Comparison of ENCODE assay signal across 19 mouse cellular contexts in genomic region chr11:103638790-103639189, GRCm38 (mm10). TPM values are rescaled to one million over a fixed set of nuclear protein-coding genes. Genes with fewer than 3 reads are reported as not detected.
DNase-seq lines count a peak whose midpoint lies in the region; ATAC-seq and TF ChIP-seq lines count a peak whose summit lies in the region.
"Had no signal": no experiment of that assay in that cellular context is flagged by ENCODE, and none has a peak within 500 bp of the region (broad histone marks: within the 10 kb centered on the region; RNA-seq: fewer than 3 reads in every experiment).

Lyzl6 (minus strand) TSS chr11:103638890.

- H3K27ac ChIP-seq in forebrain, embryonic 12.5 days: no peak within 1 kb of the TSS
- H3K27ac ChIP-seq in forebrain, embryonic 10.5 days: no peak within 1 kb of the TSS
- H3K27ac ChIP-seq in neural tube, embryonic 11.5 days (ENCODE audit: low read depth, low read length): no peak within 1 kb of the TSS
- no peak within 1 kb of the TSS for H3K27ac ChIP-seq in hindbrain, postnatal 0 days
- no peak within 1 kb of the TSS for H3K27ac ChIP-seq in neural tube, embryonic 15.5 days (replicated peaks)

- no peak within 1 kb of the TSS for H3K4me3 ChIP-seq in forebrain, embryonic 12.5 days (replicated peaks)
- no peak within 1 kb of the TSS for H3K4me3 ChIP-seq in forebrain, embryonic 10.5 days
- H3K4me3 ChIP-seq in neural tube, embryonic 11.5 days (ENCODE audit: low read depth, low read length): no peak within 1 kb of the TSS
- no peak within 1 kb of the TSS for H3K4me3 ChIP-seq in hindbrain, postnatal 0 days (ENCODE audit: low read length)
- H3K4me3 ChIP-seq in neural tube, embryonic 15.5 days (replicated peaks): no peak within 1 kb of the TSS
- H3K4me3 ChIP-seq: erythroblast, embryonic 14.5 days had no signal

- no peak for ATAC-seq in forebrain, embryonic 12.5 days (ENCODE audit: low FRiP score)
- ATAC-seq in neural tube, embryonic 11.5 days (ENCODE audit: insufficient read depth, low FRiP score, low TSS enrichment): no peak
- no peak for ATAC-seq in hindbrain, postnatal 0 days
- no peak for ATAC-seq in neural tube, embryonic 15.5 days (ENCODE audit: low FRiP score)
- ATAC-seq: Patski had no signal

- H3K9me3 ChIP-seq in forebrain, embryonic 12.5 days: no peaks in the 10 kb centered on the region
- no peaks in the 10 kb centered on the region for H3K9me3 ChIP-seq in forebrain, embryonic 10.5 days
- H3K9me3 ChIP-seq in neural tube, embryonic 11.5 days (ENCODE audit: control insufficient read depth, low read length): no peaks in the 10 kb centered on the region
- H3K9me3 ChIP-seq in hindbrain, postnatal 0 days (ENCODE audit: low read length): no peaks in the 10 kb centered on the region
- no peaks in the 10 kb centered on the region for H3K9me3 ChIP-seq in neural tube, embryonic 15.5 days (replicated peaks)

- H3K36me3 ChIP-seq in forebrain, embryonic 12.5 days (replicated peaks): no peaks in the 10 kb centered on the region
- no peaks in the 10 kb centered on the region for H3K36me3 ChIP-seq in forebrain, embryonic 10.5 days (replicated peaks)
- H3K36me3 ChIP-seq in neural tube, embryonic 11.5 days (ENCODE audit: control insufficient read depth, insufficient read depth, low read length): no peaks in the 10 kb centered on the region
- no peaks in the 10 kb centered on the region for H3K36me3 ChIP-seq in hindbrain, postnatal 0 days (ENCODE audit: insufficient read depth, low read length)
- H3K36me3 ChIP-seq in neural tube, embryonic 15.5 days: no peaks in the 10 kb centered on the region

- H3K9ac ChIP-seq in forebrain, embryonic 12.5 days: no peak within 1 kb of the TSS
- no peak within 1 kb of the TSS for H3K9ac ChIP-seq in neural tube, embryonic 11.5 days (ENCODE audit: low read length)
- no peak within 1 kb of the TSS for H3K9ac ChIP-seq in hindbrain, postnatal 0 days (replicated peaks; ENCODE audit: low read length)
- H3K9ac ChIP-seq in neural tube, embryonic 15.5 days (replicated peaks): no peak within 1 kb of the TSS

- peaks cover 34% of the 10 kb centered on the region for H3K27me3 ChIP-seq in forebrain, embryonic 12.5 days
- H3K27me3 ChIP-seq in forebrain, embryonic 10.5 days (ENCODE audit: poor library complexity, severe bottlenecking): peaks cover 39% of the 10 kb centered on the region
- no peaks in the 10 kb centered on the region for H3K27me3 ChIP-seq in neural tube, embryonic 11.5 days (ENCODE audit: control insufficient read depth, insufficient read depth, low read length)
- H3K27me3 ChIP-seq in hindbrain, postnatal 0 days (ENCODE audit: insufficient read depth, low read length): 0 out of 2 replicates have a peak, but pooled peaks cover 6% of the 10 kb centered on the region
- H3K27me3 ChIP-seq in neural tube, embryonic 15.5 days (replicated peaks): peaks cover 16% of the 10 kb centered on the region

- no peak for DNase-seq in forebrain, embryonic 10.5 days (ENCODE audit: extremely low spot score, low spot score)
- no peak for DNase-seq in neural tube, embryonic 11.5 days (ENCODE audit: low spot score)
- DNase-seq in neural tube, embryonic 10.5 days (ENCODE audit: extremely low spot score, low spot score): no peak
- no peak for DNase-seq in hindbrain, postnatal 0 days (ENCODE audit: low spot score)
- DNase-seq in kidney, adult 18-20 months: no peak
- no peak for DNase-seq in spleen, postnatal 4 days (ENCODE audit: low spot score in 2 of 2)
- DNase-seq: kidney, adult 11 months had no signal

- no peaks in the 10 kb centered on the region for H3K4me1 ChIP-seq in forebrain, embryonic 12.5 days
- H3K4me1 ChIP-seq in forebrain, embryonic 10.5 days: no peaks in the 10 kb centered on the region
- no peaks in the 10 kb centered on the region for H3K4me1 ChIP-seq in neural tube, embryonic 11.5 days (ENCODE audit: control insufficient read depth, insufficient read depth, low read length)
- no peaks in the 10 kb centered on the region for H3K4me1 ChIP-seq in hindbrain, postnatal 0 days (ENCODE audit: insufficient read depth, low read length)
- no peaks in the 10 kb centered on the region for H3K4me1 ChIP-seq in neural tube, embryonic 15.5 days

- 74% methylated on average over 3 of the region's 3 CpGs for WGBS in forebrain, embryonic 12.5 days
- WGBS in forebrain, embryonic 10.5 days: 86% methylated on average over 3 of the region's 3 CpGs
- 84% methylated on average over 3 of the region's 3 CpGs for WGBS in neural tube, embryonic 11.5 days
- 81% methylated on average over 3 of the region's 3 CpGs for WGBS in hindbrain, postnatal 0 days
- 84% methylated on average over 3 of the region's 3 CpGs for WGBS in neural tube, embryonic 15.5 days

- no peak for TF ChIP-seq CTCF in hindbrain, postnatal 0 days (IDR thresholded peaks at IDR 0.05; ENCODE audit: low read depth)

- H3K4me2 ChIP-seq in forebrain, embryonic 12.5 days: 0 out of 2 replicates have a peak within 1 kb of the TSS, but pooled peaks have one; percentile 13
- H3K4me2 ChIP-seq in neural tube, embryonic 11.5 days (ENCODE audit: low read depth): 0 out of 2 replicates have a peak within 1 kb of the TSS, but pooled peaks have one; percentile 15
- H3K4me2 ChIP-seq in hindbrain, postnatal 0 days (ENCODE audit: low read depth, low read length): peak within 1 kb of the TSS; percentile 16; the same call in 1 of the 2 replicates
- H3K4me2 ChIP-seq in neural tube, embryonic 15.5 days: peak within 1 kb of the TSS; percentile 30; the same call in 1 of the 2 replicates

RNA-seq across cellular contexts. Expression of gene Lyzl6, which starts in this region (rescaled TPM):
- polyA plus RNA-seq in forebrain, embryonic 12.5 days (2016; fragmentation: Nextera tagmentation; extraction: Ambion mirVana): not detected in 2 replicates
- not detected in 2 replicates for polyA plus RNA-seq in forebrain, embryonic 10.5 days (2016; fragmentation: Nextera tagmentation; extraction: Ambion mirVana)
- polyA plus RNA-seq in neural tube, embryonic 11.5 days (2014; fragmentation: Nextera tagmentation; extraction: Ambion mirVana): not detected in 2 replicates
- total RNA-seq in hindbrain, postnatal 0 days (2014; rRNA removed): not detected in 2 replicates
- polyA plus RNA-seq in hindbrain, postnatal 0 days (2015; fragmentation: Nextera tagmentation; extraction: Ambion mirVana): not detected in 2 replicates
- polyA plus RNA-seq in neural tube, embryonic 15.5 days (2015; fragmentation: Nextera tagmentation; extraction: Ambion mirVana): not detected in 2 replicates
- total RNA-seq: adrenal gland, postnatal 4 days; heart, adult 18-20 months; heart, postnatal 36 days; layer of hippocampus, postnatal 14 days had no signal
- polyA plus RNA-seq: erythroblast, embryonic 14.5 days; limb, embryonic 14.5 days; liver, embryonic 16.5 days; Patski; stomach, embryonic 16.5 days; urinary bladder, adult 2 months had no signal
